Mouse (Mus musculus) embryo, embryonic 10 days (tissue): Measurements from ENCODE around the gene Dzip1.

Experiments
- DNase-seq: peaks from one replicate; pipeline ENCODE4 v3.0.0-alpha.2; 2015; ENCODE audit warnings: low spot score

The Dzip1 gene

DNA sequence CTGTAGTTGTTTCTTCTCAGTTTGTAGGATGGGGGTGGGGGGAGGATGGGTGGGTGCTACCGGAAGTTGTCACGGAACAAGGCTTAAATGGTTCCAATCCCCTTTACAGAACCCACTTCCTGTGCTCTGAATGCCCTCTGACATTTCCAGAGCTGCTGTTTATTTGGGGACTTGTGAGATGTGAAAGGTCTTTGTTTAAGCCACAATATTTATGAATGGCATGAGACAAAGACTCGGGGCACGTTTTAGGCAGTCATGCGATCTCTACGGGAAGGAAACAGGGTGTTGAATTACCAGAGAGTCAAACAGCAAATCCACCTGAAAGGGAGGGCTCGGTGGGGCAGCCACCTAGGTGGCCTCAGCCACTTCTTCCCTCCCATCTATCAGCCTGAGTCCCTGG, 90.9 kb downstream of the Dzip1 start:
- DNase-seq = peak; percentile 52

DNA sequence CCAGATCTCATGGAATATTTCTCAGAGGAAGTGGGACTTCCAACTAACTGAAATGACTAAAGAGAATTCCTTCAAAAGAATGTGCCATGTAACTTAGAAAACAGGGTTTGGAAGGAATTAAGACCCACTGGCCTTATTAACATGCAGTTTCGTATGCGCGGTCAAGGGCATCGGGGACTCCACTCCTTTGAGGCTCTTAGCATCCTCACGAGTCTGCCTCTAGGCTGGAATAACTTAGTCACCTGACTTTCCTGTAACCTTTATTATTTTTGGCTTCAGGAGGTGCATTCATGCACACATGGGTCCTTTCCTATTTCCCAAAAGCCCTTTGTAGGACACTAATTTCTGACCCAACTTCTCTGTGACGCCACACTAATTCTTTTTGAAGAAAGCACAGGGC, 92.0 kb downstream of the Dzip1 start:
- no peak for DNase-seq

DNA sequence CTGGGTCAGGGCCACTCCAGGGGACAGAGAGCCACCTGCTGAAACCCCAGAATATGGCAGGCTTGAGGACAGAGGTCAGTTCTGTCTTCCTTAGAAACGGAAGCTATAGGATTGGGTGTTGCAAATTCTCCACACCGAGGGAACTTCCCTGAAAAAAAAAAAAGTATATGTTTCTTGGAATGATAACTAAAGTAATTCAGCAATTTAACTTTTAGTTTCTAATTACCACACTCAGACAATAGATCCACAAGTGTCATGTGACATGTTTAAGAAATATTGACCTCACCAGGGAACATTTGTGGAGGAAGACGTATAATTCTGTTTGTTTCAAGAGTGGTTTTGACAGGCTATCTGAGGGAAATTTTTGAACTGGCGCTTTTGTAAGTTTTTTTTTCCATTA, 93.7 kb downstream of the Dzip1 start:
- no peak for DNase-seq

DNA sequence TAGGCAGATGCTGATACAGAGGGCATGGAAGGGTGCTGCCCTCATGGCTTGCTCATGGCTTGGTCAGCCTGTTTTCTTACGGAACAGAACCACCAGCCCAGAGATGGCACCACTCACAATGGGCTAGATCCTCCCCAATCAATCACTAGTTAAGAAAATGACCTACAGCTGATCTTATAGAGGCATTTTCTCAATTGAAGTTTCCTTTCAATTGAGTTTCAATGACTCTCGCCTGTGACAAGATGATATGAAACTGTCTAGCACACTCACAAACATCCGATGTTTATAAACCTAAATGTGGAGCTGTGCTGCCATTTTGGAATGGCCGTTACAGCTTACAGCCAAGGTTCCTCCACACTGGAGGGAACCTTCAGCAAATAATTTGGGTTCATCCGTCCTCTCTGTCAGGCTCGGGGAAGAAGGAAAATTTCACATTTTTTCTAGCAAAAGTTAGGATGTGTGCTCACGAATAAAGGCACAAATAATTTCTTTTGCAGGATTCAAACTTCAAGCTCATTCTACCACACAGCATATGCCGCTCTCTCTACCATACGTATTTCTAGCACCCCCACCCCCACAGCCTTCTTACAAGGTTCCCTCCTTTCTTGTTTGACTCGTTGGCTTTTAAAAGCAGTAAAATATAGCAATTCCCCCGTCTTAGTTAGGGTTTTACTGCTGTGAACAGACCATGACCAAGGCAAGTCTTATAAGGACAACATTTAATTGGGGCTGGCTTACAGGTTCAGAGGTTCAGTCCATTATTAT, 95.7 kb downstream of the Dzip1 start:
- DNase-seq = no peak

DNA sequence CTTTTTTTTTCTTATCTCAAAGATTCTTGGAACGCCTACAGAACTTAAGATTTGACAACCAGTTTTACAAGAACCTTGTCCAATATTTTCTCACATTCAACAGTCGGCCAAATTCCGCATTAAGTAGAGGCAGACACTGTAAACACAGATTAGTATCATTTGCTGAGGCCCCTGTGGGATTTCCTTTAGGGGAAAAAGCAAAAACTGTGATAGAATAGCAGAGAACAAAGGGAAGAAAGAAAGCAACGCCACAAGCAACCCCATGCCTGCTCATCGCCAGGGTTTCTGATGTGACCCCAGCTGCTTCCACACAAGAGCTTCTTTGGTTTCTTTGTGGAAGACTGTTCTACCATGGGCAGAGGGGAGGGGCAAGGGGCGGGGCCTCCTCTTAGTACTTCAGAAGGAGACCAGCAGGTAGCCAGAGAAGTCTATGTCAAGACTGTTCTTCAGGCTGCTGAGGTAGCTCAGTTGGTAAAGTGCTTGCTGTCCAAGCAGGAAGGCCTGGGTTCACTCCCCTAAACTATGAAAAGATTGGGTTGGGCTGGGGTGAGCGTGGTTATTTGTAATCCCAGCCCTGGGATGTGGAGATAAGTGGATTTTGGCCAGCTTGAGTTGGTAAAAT, 97.9 kb downstream of the Dzip1 start:
- peak; percentile 23 for DNase-seq

DNA sequence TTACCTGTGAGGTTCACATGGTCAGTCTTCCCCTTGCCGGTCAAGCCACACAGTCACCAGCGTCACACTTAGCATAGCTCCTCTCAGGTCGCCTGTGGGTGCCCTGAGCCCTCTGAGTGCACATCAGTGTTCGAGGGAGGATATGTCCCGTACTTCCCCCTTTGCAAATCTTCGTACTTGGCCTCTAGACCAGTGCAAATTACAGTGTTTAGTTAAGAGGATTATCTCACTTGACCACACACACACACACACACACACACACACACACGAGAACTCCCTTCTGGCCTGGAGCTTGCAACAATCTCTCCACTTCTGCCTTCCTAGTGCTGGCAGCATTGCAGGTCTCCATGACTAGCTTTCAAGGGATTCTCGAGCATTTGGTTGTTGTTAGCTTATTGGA, 98.9 kb downstream of the Dzip1 start:
- no peak for DNase-seq
